Mouse (Mus musculus): Measurements from ENCODE around the gene Tmem88b.
A peak's percentile ranks its signal among the peaks of the same experiment; 100 is the strongest.

The Tmem88b gene

GRCm38 (mm10) chr4:155785819-155786218 is at the start of gene Tmem88b:
Tmem88b (minus strand) TSS chr4:155785874.
- no peak for DNase-seq (ENCODE audit: low read depth, low spot score)

- peak; percentile 88 for DNase-seq (ENCODE audit: low read depth, low spot score)
Observed at GRCm38 (mm10) chr4:155833836-155834235, 48.2 kb upstream of the Tmem88b start.

GRCm38 (mm10) chr4:155833234-155833633 is 47.6 kb upstream of the Tmem88b start:
- no peak for DNase-seq (ENCODE audit: low read depth, low spot score)

GRCm38 (mm10) chr4:155832321-155832720 is 46.6 kb upstream of the Tmem88b start:
- DNase-seq (ENCODE audit: low read depth, low spot score) = no peak

- DNase-seq (ENCODE audit: low read depth, low spot score) = no peak
Observed at GRCm38 (mm10) chr4:155831831-155832230, 46.2 kb upstream of the Tmem88b start.

- peak; percentile 92 for DNase-seq (ENCODE audit: low read depth, low spot score)
Observed at GRCm38 (mm10) chr4:155831205-155831766, 45.6 kb upstream of the Tmem88b start, which contains the start of gene Aurkaip1. Aurkaip1 (plus strand) TSS chr4:155831272.

- DNase-seq (ENCODE audit: low read depth, low spot score) = no peak
Observed at GRCm38 (mm10) chr4:155830596-155830995, 44.9 kb upstream of the Tmem88b start.

GRCm38 (mm10) chr4:155829866-155830265 is 44.2 kb upstream of the Tmem88b start:
- no peak for DNase-seq (ENCODE audit: low read depth, low spot score)

- DNase-seq (ENCODE audit: low read depth, low spot score) = no peak
Observed at GRCm38 (mm10) chr4:155823443-155823842, 37.8 kb upstream of the Tmem88b start.

GRCm38 (mm10) chr4:155821025-155821424 is 35.4 kb upstream of the Tmem88b start:
- no peak for DNase-seq (ENCODE audit: low read depth, low spot score)

GRCm38 (mm10) chr4:155817533-155817932 is 31.9 kb upstream of the Tmem88b start:
- DNase-seq (ENCODE audit: low read depth, low spot score) = no peak

GRCm38 (mm10) chr4:155812665-155813181 is 27.0 kb upstream of the Tmem88b start:
- DNase-seq (ENCODE audit: low read depth, low spot score) = no peak

- peak; percentile 97 for DNase-seq (ENCODE audit: low read depth, low spot score)
Observed at GRCm38 (mm10) chr4:155811929-155812664, 26.4 kb upstream of the Tmem88b start, which contains the start of gene Ccnl2. Ccnl2 (plus strand) TSS chr4:155812489.

GRCm38 (mm10) chr4:155807841-155808240 is 22.2 kb upstream of the Tmem88b start:
- no peak for DNase-seq (ENCODE audit: low read depth, low spot score)

GRCm38 (mm10) chr4:155803340-155804041 is 17.8 kb upstream of the Tmem88b start:
- DNase-seq (ENCODE audit: low read depth, low spot score) = peak; percentile 93

GRCm38 (mm10) chr4:155802741-155803339 is 17.2 kb upstream of the Tmem88b start, which contains the start of gene Mrpl20:
Mrpl20 (plus strand) TSS chr4:155802878.
- no peak for DNase-seq (ENCODE audit: low read depth, low spot score)

GRCm38 (mm10) chr4:155802075-155802474 is 16.4 kb upstream of the Tmem88b start:
- no peak for DNase-seq (ENCODE audit: low read depth, low spot score)

GRCm38 (mm10) chr4:155793730-155794129 is 8.1 kb upstream of the Tmem88b start:
- no peak for DNase-seq (ENCODE audit: low read depth, low spot score)

- DNase-seq (ENCODE audit: low read depth, low spot score) = no peak
Observed at GRCm38 (mm10) chr4:155791240-155791933, 5.7 kb upstream of the Tmem88b start.

GRCm38 (mm10) chr4:155790650-155791161 is 5.0 kb upstream of the Tmem88b start:
- DNase-seq (ENCODE audit: low read depth, low spot score) = no peak

- DNase-seq (ENCODE audit: low read depth, low spot score) = no peak
Observed at GRCm38 (mm10) chr4:155790021-155790489, 4.4 kb upstream of the Tmem88b start, which contains the start of gene Ankrd65. Ankrd65 (plus strand) TSS chr4:155790439.
